Mouse (Mus musculus): ENCODE results near the gene Iqsec1.

Iqsec1 gene

GRCm38 (mm10) chr6:90754927-90755612 is 233.4 kb downstream of the Iqsec1 start:
- DNase-seq (ENCODE audit: low spot score in 2 of 2): no peak

DNA sequence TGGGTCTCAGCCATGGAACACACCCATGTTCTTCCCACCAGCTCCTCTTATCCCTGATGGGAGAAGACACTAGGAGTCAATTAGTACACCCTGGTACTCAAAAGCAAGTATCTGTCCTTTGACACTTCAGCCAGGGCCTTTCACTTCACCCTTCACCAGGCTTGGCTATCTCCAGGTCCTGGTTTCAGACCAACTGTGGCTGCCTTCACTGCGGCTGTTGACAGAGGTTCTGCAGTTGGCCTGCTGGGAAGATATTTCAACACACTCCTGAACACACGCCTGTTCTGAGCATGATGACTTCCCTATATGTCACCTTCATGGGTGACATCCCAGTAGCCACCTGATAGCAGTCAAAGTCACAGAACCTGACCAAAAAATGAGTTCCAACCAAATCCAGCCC is 234.4 kb downstream of the Iqsec1 start:
- DNase-seq (ENCODE audit: low spot score in 2 of 2): no peak

GRCm38 (mm10) chr6:90753656-90754055 is 234.8 kb downstream of the Iqsec1 start:
- DNase-seq (ENCODE audit: low spot score in 2 of 2): no peak

DNA sequence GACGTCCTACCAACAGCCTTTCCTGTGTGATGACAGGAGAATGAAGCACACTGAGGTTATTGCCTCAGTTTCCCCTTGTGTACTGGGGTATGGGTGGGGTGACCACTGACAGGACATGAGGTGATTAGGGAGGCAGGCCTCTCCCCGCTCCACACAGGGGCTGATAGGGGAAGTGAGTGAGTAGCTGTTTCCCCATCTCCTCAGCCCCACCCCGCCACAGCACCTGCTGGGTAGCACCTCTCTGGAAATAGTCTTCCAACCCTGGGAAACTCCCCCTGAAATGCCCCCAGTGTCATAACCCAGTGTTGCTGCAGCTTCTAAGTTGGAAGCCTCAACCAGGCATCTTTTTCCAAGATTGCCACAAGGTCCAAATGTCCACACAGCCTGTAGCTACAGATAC is 236.9 kb downstream of the Iqsec1 start:
- DNase-seq (ENCODE audit: low spot score in 2 of 2): no peak

DNA sequence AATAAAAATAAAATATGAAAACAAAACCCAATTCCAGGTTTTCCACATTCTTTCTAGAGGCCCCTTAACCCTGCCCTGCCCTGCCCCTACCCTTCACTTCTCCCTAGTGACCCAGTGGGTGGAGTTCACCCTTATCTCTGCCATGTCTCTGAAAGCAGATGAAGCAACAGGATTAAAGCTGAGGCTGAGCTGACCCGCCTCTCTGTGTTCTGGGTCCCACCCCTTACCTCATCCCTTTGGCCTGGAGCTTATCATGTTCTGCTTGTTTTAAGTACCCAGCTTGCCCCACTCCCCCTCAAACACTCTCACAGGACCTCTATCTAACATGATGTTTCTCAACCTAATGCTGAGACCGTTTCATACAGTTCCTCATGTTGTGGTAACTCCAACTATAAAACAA is 238.4 kb downstream of the Iqsec1 start:
- DNase-seq (ENCODE audit: low spot score in 2 of 2): no peak

- no peak for DNase-seq (ENCODE audit: low spot score in 2 of 2)
Observed at GRCm38 (mm10) chr6:90749414-90749937, 239.0 kb downstream of the Iqsec1 start.

DNA sequence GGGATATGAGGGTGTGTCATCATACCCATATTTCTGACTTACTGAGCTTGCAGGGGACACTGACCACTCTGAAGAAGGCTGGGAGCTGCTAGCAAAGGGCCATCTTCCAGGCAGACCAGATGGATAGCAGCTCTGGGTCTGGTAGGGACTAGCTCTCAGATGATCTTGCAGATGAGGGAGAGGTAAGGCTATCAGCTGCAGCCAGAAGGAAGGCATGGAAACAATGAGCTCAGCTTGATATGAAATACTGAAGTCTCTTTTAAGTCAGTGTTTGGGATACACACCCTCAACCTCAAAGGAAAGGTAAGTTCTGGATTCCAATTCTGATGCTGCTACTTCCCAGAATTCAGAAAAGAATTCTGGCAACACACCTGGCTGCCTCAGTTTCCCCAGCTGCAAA is 239.5 kb downstream of the Iqsec1 start:
- no peak for DNase-seq (ENCODE audit: low spot score in 2 of 2)

DNA sequence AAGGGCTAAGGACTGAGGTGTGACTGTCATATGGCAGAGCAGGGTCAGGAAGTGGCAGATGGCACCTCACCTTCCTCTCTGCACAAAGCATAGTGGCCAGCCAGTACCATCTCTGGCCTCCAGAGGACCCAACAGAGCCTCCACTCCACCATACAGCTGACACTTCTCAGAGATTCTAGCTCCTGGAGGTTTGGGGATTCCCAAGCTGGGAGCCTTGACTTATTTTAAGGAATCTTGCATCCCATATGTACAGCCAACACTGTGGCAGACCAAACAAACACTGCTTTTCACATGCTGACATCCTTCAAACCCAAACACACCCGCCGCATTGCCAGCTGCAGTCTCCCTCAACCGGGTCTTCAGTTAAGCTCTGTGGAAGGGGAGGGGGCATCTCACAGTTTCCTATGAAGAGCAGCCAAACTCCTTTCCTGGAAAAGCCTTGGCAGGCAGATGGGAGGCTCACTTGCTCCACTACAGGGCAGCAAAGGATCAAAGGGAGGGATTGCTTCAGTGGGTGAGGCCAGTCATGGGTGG is 242.1 kb downstream of the Iqsec1 start:
- peak in 1 of 2 experiments; percentile 46 for DNase-seq (ENCODE audit: low spot score in 2 of 2)

- DNase-seq (ENCODE audit: low spot score in 2 of 2): no peak
Observed at GRCm38 (mm10) chr6:90745401-90746198, 242.9 kb downstream of the Iqsec1 start.

DNA sequence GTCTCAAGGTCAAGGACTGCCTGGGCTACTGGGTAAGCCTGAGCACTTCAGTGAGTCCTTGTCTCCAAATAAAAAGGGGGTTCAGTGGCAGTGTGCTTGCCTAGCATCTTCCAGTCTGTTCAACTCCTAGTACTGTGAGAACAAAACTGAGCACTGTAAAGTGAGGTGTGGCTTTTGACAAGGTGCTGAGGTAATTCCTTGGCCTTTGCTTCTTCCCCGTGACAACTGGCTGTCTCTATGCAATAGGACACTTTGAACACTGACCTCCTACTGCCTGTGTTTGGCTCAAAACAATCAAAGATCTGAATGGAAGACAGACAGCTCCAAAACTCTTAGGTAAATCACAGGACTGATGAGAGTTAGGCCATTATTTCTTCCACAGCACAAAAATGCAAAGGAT is 246.0 kb downstream of the Iqsec1 start:
- no peak for DNase-seq (ENCODE audit: low spot score in 2 of 2)

DNA sequence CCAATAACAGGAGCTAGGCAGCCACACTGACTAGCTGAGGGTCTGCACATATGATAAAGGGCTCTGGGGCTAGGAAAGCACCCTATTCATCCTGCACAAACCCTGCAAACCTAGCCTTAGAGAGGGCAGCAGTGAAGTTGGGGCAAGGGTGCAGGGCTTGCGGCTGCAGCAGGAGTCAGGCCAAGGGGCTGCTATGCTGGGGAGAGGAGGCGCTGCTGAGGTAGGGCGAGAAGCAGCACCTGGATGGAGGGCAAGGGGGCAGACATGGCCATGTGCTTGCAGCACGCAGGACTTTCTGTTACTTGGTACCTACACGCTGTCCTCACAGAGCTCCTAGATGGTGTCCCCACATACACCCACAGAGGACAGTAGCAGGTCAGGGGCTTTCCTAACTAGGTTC is 246.8 kb downstream of the Iqsec1 start:
- no peak for DNase-seq (ENCODE audit: low spot score in 2 of 2)

DNA sequence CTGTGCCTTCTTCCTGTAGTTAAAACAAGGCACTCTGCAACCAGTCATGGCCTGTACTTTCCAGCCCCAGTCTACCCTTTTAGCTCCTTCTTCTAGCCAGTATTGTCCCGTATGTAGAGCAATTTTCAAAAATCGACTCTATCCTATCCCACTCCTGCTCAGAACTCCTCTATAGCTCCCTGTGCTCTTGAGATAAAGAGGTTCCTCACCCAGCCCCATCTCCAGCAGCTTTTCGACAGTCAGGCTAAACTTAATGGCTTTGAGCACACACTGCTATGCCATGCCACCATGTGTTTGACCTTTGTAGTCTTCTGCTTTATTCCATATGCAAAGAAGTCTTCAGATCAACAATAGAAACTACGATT is 247.4 kb downstream of the Iqsec1 start:
- no peak for DNase-seq (ENCODE audit: low spot score in 2 of 2)

DNA sequence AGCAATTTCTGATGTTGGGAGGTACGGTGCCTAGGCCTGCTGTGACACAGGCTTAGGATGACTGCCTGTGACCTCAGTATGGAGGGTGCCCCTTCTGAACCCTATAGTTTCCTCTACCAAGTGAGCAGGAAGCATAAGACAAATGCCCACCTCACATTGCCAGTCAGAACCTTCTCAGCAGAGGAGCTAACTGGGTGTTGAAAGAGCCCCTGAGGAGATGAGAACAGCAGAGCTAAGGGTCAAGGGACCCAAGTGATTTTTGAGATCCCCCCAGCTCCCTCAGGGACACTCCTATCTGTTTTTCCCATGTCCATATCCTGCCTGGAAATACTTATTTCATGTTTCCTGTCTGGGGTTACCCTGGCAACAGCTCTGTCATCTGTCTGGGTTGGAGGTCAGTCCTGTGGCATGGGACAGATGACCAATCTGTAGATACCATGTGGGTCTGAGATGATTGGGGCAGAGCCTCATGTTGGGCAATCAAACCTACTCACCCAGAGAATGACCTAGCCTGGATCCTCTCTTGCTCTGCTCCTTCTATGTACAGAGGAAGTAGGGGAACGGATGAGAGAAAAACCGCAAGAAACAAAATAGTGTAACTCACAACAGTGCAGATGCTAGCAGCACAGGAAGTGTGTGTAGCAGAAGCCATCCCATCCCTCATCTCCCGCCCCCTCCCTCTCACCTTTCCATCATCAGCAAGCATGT is 248.0 kb downstream of the Iqsec1 start:
- DNase-seq (ENCODE audit: low spot score in 2 of 2): peak; percentile 61 to 62

DNA sequence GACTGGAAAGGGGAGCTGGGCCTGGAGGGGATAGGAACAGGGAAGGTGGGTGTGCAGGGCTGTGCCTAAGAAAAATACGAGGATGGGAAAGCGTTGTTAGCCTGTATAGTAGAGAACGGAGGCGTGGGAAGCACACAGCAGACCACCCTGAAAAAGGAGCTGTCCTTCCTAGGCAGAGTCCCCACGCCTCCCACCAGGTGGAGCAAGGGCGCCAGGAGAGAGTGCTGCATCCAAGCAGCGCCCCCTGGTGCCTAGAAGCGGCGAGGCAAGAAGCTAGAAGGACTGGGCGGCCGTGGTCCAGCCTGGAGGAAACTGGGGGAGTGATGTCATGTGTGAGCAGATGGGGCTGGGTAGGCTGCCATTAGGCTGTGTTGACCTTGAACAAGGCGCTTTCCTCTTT is 251.1 kb downstream of the Iqsec1 start:
- DNase-seq (ENCODE audit: low spot score in 2 of 2): peak; percentile 84 to 96

GRCm38 (mm10) chr6:90736691-90737245 is 251.7 kb downstream of the Iqsec1 start:
- peak; percentile 43 to 50 for DNase-seq (ENCODE audit: low spot score in 2 of 2)

DNA sequence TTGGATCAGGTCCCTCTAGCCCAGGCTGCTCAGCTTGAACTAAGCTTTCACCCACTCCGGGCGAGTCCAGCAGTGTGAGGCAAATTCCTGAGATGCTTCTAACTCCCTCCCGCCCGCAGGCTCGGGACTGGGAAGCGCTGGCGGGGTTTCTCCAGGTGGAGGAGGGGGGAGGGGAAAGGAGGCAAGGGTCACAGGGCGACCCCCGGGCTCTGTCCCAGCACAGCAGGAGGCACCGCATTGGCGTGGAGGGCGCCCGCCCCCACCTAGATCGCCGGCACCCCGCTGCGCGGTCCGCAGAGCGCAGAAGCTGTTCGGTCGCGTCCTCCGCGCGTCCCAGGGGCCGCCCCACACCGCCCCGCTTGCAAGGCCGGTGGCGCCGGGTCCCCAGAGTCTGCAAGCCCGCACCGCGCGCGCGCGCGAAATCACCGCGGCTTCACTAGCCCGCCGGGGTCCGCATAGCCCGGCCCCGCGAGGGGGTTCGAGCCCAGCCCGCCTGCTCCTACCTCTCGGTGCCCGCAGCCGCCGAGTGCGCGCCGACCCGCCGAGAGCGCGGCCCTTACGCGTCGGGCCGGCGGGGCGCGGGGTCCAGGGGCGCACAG is 252.3 kb downstream of the Iqsec1 start:
- DNase-seq (ENCODE audit: low spot score in 2 of 2): peak in 1 of 2 experiments; percentile 41

DNA sequence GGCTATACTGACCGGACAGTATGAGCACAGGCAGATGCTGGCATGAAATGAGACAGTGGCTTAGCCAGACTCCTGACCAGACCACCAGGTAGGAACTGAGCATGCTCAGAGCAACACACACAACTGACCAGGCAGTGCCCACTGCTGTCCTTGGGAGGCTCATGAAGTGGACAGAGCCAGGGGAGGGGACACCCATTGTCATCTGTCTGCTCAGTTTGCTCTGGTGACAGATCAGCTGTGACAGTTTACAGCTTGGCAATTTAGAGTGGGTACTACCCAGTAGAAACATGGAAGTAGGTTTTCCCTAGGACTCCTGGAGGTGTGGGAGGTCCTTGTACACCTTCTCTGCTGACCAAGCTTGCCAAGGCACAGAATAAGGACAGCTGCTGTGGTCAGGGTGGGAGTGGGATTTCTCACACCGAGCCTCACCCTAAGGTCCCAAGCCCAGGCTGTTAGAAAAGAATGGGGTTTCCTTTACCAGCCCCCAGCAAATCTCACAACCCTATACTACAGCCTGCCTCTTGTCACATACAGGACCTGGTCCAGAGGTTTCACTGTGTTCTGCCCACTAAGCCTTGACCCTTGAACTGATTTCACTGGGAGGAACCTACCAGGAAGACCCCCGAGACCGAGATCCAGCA is 253.0 kb downstream of the Iqsec1 start:
- no peak for DNase-seq (ENCODE audit: low spot score in 2 of 2)

- no peak for DNase-seq (ENCODE audit: low spot score in 2 of 2)
Observed at GRCm38 (mm10) chr6:90734806-90735205, 253.7 kb downstream of the Iqsec1 start.

DNA sequence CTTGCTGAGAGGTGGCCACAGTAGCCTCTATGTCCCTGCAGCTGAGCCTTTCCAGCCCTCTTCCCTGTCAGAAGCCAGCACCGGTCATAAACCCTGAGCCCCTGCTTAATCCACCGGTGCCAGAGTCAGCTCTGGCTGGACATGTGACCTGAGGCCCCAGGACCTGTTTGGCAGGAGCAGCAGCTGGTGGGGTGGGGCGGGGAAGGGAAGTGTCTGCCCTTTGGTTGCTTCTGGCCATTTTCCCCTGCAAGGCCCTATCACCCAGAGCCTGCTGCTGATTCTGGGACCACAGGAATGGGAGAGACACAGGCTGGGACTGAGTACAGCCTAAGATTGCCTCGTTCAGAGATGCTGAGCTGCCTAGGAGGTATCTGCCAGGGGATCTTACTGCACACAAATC is 257.2 kb downstream of the Iqsec1 start:
- DNase-seq (ENCODE audit: low spot score in 2 of 2): no peak

GRCm38 (mm10) chr6:90729829-90730228 is 258.7 kb downstream of the Iqsec1 start:
- DNase-seq (ENCODE audit: low spot score in 2 of 2): no peak

- DNase-seq (ENCODE audit: low spot score in 2 of 2): peak; percentile 69 to 87
Observed at GRCm38 (mm10) chr6:90728491-90728931, 260.0 kb downstream of the Iqsec1 start.

Measured in thymus, postnatal 10 days (tissue).